Mouse (Mus musculus) macrophage (primary cell): ENCODE results near the gene Skap1. TPM values are rescaled to one million over a fixed set of nuclear protein-coding genes. Genes with fewer than 3 reads are reported as not detected.
A peak's percentile ranks its signal among the peaks of the same experiment; 100 is the strongest.
"Not testable (repeated sequence)": the region's sequence is repeated elsewhere in the genome, so short reads cannot be mapped to it uniquely, and the experiment has no call there.

ENCODE experiments used
- H3K27ac ChIP-seq: fragments of 350-480 bp; formaldehyde crosslinking; 2 replicates; pipeline ENCODE4 v1.9.0; 2021
- H3K36me3 ChIP-seq: fragments of 350-480 bp; formaldehyde crosslinking; 2 replicates; pipeline ENCODE4 v1.9.0; 2021; ENCODE audit errors: inconsistent target
- H3K4me3 ChIP-seq: fragments of 350-480 bp; formaldehyde crosslinking; 2 replicates; pipeline ENCODE4 v1.9.0; 2021; ENCODE audit errors: inconsistent target
- H3K79me2 ChIP-seq: fragments of 350-480 bp; formaldehyde crosslinking; 2 replicates; pipeline ENCODE4 v1.9.0; 2021; ENCODE audit errors: inconsistent target
- WGBS: methylation state at CpG from one replicate; pipeline ENCODE4 v1.1.7; 2026; ENCODE audit warnings: inconsistent platforms; ENCODE audit not compliant: missing documents; 5-methylcytosine and 5-hydroxymethylcytosine counted together
- polyA plus RNA-seq: library from polyadenylated mRNA; stranded (reverse); fragments of 250-400 nt; gene quantifications from 3 replicates; pipeline ENCODE4 v1.2.4, GENCODE M21; 2018; ENCODE audit warnings: inconsistent platforms

The Skap1 gene
- polyA plus RNA-seq, 1 experiment from 2014 or later = 0.14 TPM

DNA sequence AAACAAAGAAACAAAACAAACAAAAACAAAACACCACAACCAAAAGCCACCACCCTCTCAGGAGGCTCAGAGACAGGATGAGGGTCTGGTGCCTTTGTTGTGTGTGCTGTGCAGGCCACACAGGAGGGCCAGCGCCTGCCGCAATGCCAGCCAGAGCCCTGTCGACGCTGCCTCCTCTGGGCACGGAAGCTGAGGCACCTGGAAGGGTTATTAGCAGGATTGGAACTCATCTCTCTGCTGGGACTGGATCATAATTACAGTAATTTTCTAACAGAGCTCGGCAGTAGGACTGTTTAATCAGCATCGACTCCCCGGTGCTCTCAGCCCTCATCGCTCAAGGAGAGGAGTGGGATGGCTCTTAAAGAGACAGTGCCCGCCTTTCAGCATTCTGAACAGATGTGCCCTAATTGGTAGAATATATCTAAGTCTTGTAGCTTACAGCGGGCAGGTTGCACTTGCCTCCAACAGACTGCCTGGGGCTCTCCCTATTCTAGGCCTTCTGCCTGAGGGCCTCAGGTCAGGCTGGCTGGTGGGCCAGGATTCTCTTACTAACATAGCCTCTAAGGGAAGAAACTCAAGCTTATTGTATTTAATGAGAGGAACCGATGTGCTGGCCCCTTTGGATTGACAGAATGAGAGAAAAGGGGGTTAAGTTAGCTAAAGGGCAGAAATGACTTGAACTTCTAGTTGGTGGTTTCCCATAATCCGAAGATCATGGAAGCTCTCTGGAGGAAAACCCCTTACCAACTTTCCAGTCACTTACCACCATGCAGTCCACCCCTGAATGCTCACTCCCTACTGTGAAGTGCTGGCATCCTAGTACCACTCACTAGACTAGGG, 300.3 kb downstream of the Skap1 start:
- 83% methylated on average over 13 of the region's 13 CpGs for WGBS
- Histone ChIP-seq H3K4me3 (no peak overlapping the region), H3K27ac (peak overlapping the region; percentile 84), H3K79me2 (no peaks in the 10 kb centered on the region), H3K36me3 (peaks cover 18% of the 10 kb centered on the region)

DNA sequence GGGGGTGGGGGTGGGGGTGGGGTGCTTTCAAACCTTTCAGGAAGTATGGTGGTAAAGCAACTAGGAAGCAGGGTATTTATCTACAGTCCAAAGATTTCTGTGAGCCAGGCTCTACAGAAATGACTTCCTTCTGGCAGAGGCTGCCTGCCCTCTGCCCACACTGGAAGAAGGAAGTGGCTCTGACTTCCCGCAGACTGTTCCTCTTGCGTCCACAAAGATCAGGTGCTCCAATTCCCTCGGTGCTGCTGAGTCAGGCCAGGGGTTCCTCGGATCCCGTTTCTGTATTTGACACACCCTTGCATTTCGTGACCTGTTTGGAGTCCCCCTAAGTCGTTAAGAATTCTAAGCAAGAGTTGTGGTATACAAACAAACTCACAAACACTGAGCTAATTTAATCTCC, 301.3 kb downstream of the Skap1 start:
- WGBS = 3% methylated on average over 7 of the region's 7 CpGs
- Histone ChIP-seq H3K36me3 (peaks cover 27% of the 10 kb centered on the region), H3K27ac (peak overlapping the region; percentile 84), H3K4me3 (no peak overlapping the region), H3K79me2 (no peaks in the 10 kb centered on the region)

GRCm38 (mm10) chr11:96766555-96766954, 302.2 kb downstream of the Skap1 start:
- H3K4me3 ChIP-seq = no peak overlapping the region
- WGBS = 90% methylated on average over 12 of the region's 12 CpGs
- no peaks in the 10 kb centered on the region for H3K79me2 ChIP-seq
- H3K27ac ChIP-seq = peak overlapping the region; percentile 84
- H3K36me3 ChIP-seq = peaks cover 36% of the 10 kb centered on the region

GRCm38 (mm10) chr11:96767096-96767495, 302.7 kb downstream of the Skap1 start:
- WGBS = 90% methylated on average over 7 of the region's 7 CpGs
- Histone ChIP-seq H3K4me3 (no peak overlapping the region), H3K79me2 (no peaks in the 10 kb centered on the region), H3K36me3 (peaks cover 42% of the 10 kb centered on the region), H3K27ac (no peak overlapping the region)

DNA sequence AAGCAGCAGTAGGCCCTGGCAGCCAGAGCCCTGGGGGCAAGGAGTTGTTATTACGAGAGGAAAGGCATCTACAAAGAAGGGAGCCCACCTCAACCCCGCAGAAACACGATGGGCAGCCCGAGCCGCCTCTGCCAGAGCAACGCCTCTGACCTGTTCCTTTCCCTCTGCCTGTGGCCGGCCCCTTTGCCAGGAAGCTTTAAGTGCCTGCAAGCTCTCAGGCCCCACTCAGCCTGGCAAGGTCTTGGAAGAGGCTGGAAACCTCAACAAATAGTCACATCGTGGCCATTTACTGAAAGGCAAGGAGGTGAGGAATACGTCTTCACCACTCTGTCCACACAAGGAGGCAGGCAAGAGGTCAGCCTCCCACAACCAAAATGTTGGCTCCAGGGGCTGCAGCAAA, 303.8 kb downstream of the Skap1 start:
- Histone ChIP-seq H3K27ac (no peak overlapping the region), H3K4me3 (no peak overlapping the region), H3K36me3 (peaks cover 53% of the 10 kb centered on the region), H3K79me2 (no peaks in the 10 kb centered on the region)
- WGBS = 88% methylated on average over 9 of the region's 9 CpGs

- WGBS = 100% methylated on average over 6 of the region's 9 CpGs
- H3K27ac ChIP-seq = no peak overlapping the region
- no peak overlapping the region for H3K4me3 ChIP-seq
- H3K36me3 ChIP-seq = peaks cover 55% of the 10 kb centered on the region
- H3K79me2 ChIP-seq = peaks cover 25% of the 10 kb centered on the region
These were observed 307.0 kb downstream of the Skap1 start for GRCm38 (mm10) chr11:96771274-96771975.

GRCm38 (mm10) chr11:96772413-96772812, 308.0 kb downstream of the Skap1 start:
- WGBS = 92% methylated on average over 9 of the region's 9 CpGs
- no peak overlapping the region for H3K4me3 ChIP-seq
- peaks cover 55% of the 10 kb centered on the region for H3K36me3 ChIP-seq
- H3K79me2 ChIP-seq = peaks cover 33% of the 10 kb centered on the region
- no peak overlapping the region for H3K27ac ChIP-seq

GRCm38 (mm10) chr11:96774536-96774935, 310.1 kb downstream of the Skap1 start:
- Histone ChIP-seq H3K27ac (no peak overlapping the region), H3K79me2 (peaks cover 33% of the 10 kb centered on the region), H3K4me3 (no peak overlapping the region), H3K36me3 (peaks cover 39% of the 10 kb centered on the region)
- 80% methylated on average over 3 of the region's 3 CpGs for WGBS

DNA sequence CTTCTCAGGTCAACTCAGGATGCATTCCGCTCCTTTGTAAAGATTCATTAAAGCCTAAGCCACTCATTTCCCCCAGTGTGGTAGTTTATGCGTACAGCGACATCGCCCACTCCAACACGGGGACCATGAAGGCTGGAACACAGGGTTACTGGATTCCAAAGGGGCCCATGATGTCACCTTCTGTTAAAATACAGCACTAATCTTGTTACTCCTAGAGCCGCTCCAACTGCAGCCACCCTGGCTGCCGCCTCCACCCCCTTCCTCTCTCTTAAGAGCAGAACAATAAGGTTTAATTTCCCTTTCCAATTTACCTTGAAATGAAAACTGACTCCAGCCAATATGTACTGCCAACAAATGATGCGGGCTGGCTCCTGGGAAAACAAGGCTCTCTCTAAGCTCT, 310.7 kb downstream of the Skap1 start:
- 95% methylated on average over 8 of the region's 8 CpGs for WGBS
- Histone ChIP-seq H3K79me2 (peaks cover 33% of the 10 kb centered on the region), H3K4me3 (no peak overlapping the region), H3K27ac (0 out of 2 replicates have a peak overlapping the region, but pooled peaks have one; percentile 10), H3K36me3 (peaks cover 33% of the 10 kb centered on the region)

- peak overlapping the region; percentile 35 for H3K27ac ChIP-seq
- WGBS = 65% methylated on average over 5 of the region's 7 CpGs
- H3K36me3 ChIP-seq = peaks cover 27% of the 10 kb centered on the region
- peaks cover 33% of the 10 kb centered on the region for H3K79me2 ChIP-seq
- no peak overlapping the region for H3K4me3 ChIP-seq
These were observed 311.3 kb downstream of the Skap1 start for GRCm38 (mm10) chr11:96775665-96776064.

DNA sequence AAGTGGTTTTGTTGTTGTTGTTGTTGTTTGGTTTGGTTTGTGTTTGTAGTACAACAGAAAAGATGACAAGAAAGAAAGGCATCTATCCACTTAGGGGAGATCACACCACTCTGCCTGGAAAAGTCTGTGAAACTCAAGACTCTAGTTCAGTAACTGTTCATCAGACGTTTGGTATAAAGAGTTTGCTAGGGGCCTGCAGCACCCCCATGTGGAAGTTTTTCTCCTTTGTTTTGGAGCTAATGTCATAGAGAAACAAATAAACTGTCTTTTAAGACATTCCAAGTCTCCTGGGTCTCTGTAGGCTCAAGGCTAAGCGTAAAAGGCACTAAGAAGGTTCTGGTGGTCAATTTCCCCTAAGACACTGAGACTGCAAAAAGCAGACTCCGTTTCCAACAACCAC, 311.7 kb downstream of the Skap1 start:
- H3K79me2 ChIP-seq = peaks cover 33% of the 10 kb centered on the region
- peak overlapping the region; percentile 94; the same call in 1 of the 2 replicates for H3K4me3 ChIP-seq
- peak overlapping the region; percentile 35 for H3K27ac ChIP-seq
- WGBS = 65% methylated on average over 3 of the region's 3 CpGs
- H3K36me3 ChIP-seq = peaks cover 23% of the 10 kb centered on the region

- Histone ChIP-seq H3K4me3 (peak within 1 kb of the TSS; percentile 94), H3K36me3 (peaks cover 11% of the 10 kb centered on the region), H3K79me2 (peaks cover 33% of the 10 kb centered on the region), H3K27ac (peak within 1 kb of the TSS; percentile 55)
- 3% methylated on average over 59 of the region's 59 CpGs for whole genome bisulfite sequencing
These were observed 312.9 kb downstream of the Skap1 start, which contains the start of gene Snx11 for GRCm38 (mm10) chr11:96776968-96777962. Gene Snx11 (minus strand): TSS chr11:96777559.

DNA sequence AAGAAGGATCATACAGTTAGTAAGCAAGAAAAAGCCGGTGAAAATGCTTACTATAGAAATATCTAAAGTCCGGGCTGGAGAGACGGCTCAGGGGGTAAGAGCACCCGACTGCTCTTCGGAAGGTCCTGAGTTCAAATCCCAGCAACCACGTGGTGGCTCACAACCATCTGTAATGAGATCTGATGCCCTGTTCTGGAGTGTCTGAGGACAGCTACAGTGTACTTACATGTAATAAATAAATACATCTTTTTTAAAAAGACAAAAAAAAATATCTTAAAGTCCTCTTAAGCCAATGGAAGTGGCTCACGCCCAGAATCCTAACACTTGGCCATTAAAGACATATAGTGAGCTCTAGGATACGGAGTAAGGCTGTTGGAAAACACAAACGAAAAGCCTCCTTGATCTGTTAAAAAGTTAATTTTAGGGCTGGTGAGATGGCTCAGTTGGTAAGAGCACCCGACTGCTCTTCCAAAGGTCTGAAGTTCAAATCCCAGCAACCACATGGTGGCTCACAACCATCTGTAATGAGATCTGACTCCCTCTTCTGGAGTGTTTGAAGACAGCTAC, 313.8 kb downstream of the Skap1 start:
- peaks cover 33% of the 10 kb centered on the region for H3K79me2 ChIP-seq
- H3K36me3 ChIP-seq = not testable (repeated sequence)
- peak overlapping the region; percentile 28 for H3K4me3 ChIP-seq
- 61% methylated on average over 9 of the region's 10 CpGs for WGBS
- peak overlapping the region; percentile 55 for H3K27ac ChIP-seq

GRCm38 (mm10) chr11:96780306-96780705, 315.9 kb downstream of the Skap1 start:
- H3K27ac ChIP-seq = no peak overlapping the region
- H3K4me3 ChIP-seq = no peak overlapping the region
- H3K36me3 ChIP-seq = no peaks in the 10 kb centered on the region
- peaks cover 20% of the 10 kb centered on the region for H3K79me2 ChIP-seq
- 94% methylated on average over 5 of the region's 5 CpGs for WGBS
